Mouse (Mus musculus) spleen, adult 10 weeks (tissue): Measurements from ENCODE around the gene Olfr716. TPM values are rescaled to one million over a fixed set of nuclear protein-coding genes. Genes with fewer than 3 reads are reported as not detected.

Experiments
- polyA plus RNA-seq: library from polyadenylated mRNA; stranded (reverse); fragments of 350-450 nt; fragmentation: Illumina TruSeq; extraction: RNeasy Lipid Tissue Mini Kit (QIAGEN cat#74804); gene quantifications from one replicate; pipeline ENCODE4 v1.2.3, GENCODE M21; 2015; ENCODE audit warnings: low replicate concordance; ENCODE audit not compliant: insufficient read depth

Olfr716 gene
- polyA plus RNA-seq: not detected

DNA sequence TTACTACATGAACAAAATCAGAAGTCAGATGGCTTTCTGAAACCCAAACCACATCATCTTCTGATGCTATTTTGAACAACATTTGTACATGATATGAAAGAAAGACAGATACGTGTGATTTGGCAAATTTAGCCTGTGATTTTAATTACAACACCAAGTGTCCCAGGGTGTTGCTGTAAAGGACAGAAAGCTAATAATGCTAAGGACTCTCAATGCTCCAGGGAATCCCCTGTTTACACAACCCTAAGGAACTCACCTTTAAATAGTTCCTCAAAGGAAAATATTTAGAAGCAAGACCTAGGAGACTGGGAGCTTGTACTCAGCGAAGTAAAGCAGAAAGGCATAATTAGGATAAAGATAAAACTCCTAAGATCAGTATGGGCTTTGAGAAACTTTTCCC lies at the start of gene Olfr716:
Olfr716 (plus strand) TSS at position 301 of the 400 bp plus-strand sequence.

GRCm38 (mm10) chr7:107092920-107093319 lies 45.2 kb upstream of the Olfr716 start, which contains the start of gene Olfr17:
Gene Olfr17, plus strand, starts transcription at chr7:107093220.

DNA sequence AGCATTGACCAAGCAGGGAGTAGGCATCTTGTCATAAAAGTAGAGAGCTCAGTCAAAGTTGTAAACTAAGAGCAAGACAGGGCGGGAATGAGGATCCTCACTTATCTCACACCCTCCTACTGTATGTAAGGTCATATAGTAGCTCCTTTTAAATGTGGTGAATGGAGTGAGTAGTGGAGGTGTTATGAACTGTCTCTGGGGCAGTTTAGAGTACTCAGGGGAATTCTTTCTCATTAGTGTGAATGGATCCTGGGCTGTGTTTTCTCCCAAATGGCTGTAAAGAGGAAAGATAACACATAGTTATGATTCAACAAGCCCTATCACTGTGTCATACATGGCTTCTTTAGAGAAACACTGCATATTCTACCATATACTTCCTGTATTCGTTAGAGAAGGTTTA lies 27.9 kb upstream of the Olfr716 start, which contains the start of gene Olfr715b:
Olfr715b (minus strand) TSS at position 101 of the 400 bp plus-strand sequence.

DNA sequence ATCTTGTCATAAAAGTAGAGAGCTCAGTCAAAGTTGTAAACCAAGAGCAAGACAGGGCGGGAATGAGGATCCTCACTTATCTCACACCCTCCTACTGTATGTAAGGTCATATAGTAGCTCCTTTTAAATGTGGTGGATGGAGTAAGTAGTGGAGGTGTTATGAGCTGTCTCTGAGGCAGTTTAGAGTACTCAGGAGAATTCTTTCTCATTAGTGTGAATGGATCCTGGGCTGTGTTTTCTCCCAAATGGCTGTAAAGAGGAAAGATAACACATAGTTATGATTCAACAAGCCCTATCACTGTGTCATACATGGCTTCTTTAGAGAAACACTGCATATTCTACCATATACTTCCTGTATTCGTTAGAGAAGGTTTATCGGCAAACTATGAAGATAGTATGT lies 7.1 kb upstream of the Olfr716 start, which contains the start of gene Olfr715:
Olfr715 (minus strand) TSS at position 101 of the 400 bp plus-strand sequence.

GRCm38 (mm10) chr7:107166690-107167089 lies 28.6 kb downstream of the Olfr716 start, which contains the start of gene Nlrp14:
Gene Nlrp14, plus strand, starts transcription at chr7:107166990.

Other genes with a start within 250 kb of the Olfr716 start
- gene Olfr707, start 237.1 kb upstream of the Olfr716 start, polyA plus RNA-seq: not detected
- not detected for gene Olfr1532-ps1, start 230.3 kb upstream of the Olfr716 start, polyA plus RNA-seq
- not detected for gene Olfr709-ps1, start 206.1 kb upstream of the Olfr716 start, polyA plus RNA-seq
- not detected for gene Olfr710, start 190.0 kb upstream of the Olfr716 start, polyA plus RNA-seq
- not detected for gene Olfr6, start 174.4 kb upstream of the Olfr716 start, polyA plus RNA-seq
- gene Olfr711, start 162.9 kb upstream of the Olfr716 start, polyA plus RNA-seq: not detected
- not detected for gene Olfr2, start 132.3 kb upstream of the Olfr716 start, polyA plus RNA-seq
- not detected for gene Olfr713, start 107.2 kb upstream of the Olfr716 start, polyA plus RNA-seq
- not detected for gene Olfr714, start 67.3 kb upstream of the Olfr716 start, polyA plus RNA-seq
- not detected for gene Olfr17, start 45.1 kb upstream of the Olfr716 start, polyA plus RNA-seq
- gene Olfr715b, start 28.0 kb upstream of the Olfr716 start, polyA plus RNA-seq: not detected
- not detected for gene Olfr715, start 7.2 kb upstream of the Olfr716 start, polyA plus RNA-seq
- not detected for gene Nlrp14, start 28.7 kb downstream of the Olfr716 start, polyA plus RNA-seq
- gene Rbmxl2, start 71.1 kb downstream of the Olfr716 start, polyA plus RNA-seq: not detected
- gene Syt9, start 232.4 kb downstream of the Olfr716 start, polyA plus RNA-seq: not detected